Mouse (Mus musculus) granulocyte monocyte progenitor cell, adult 5-6 weeks (primary cell): ENCODE data around the gene Zfp366. TPM values are rescaled to one million over a fixed set of nuclear protein-coding genes. Genes with fewer than 3 reads are reported as not detected.

Source experiments
- ATAC-seq: replicated peaks from 2 replicates; pipeline ENCODE4 v1.8.0; 2016; ENCODE audit warnings: mild to moderate bottlenecking, moderate TSS enrichment, inconsistent platforms; ENCODE audit not compliant: poor library complexity, severe bottlenecking
- total RNA-seq, 2 experiments: library from RNA; stranded (forward) in 1 of 2; stranded (reverse) in 1 of 2; fragments of 200-712, 200-1000 nt in 1 of 2; fragments of >200 nt in 1 of 2; fragmentation: Nextera tagmentation in 1 of 2; gene quantifications; 2 replicates each; pipeline ENCODE4 v1.2.3; 2014 to 2017

The Zfp366 gene
- total RNA-seq, 2 experiments from 2014 or later: not detected

DNA sequence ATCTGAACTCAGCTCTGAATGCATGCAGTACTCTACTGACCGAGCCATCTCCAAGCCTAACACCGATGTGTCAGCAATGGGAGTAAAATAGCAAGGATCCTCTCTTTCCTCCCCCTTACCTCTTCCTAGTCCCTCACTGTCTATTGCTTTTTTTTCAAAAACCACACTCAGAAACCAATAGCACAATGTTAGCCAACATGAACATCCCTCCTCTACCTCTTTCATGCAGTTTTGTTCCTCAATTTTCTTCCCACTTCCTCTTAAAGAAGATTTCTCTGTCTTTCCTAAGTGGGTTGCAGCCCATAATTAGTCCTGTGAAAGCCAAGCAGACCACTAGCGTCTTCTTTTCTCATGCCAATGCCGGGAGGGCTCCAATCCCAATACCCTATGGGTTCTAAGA lies 102.6 kb downstream of the Zfp366 start:
- ATAC-seq: peak; percentile 81

DNA sequence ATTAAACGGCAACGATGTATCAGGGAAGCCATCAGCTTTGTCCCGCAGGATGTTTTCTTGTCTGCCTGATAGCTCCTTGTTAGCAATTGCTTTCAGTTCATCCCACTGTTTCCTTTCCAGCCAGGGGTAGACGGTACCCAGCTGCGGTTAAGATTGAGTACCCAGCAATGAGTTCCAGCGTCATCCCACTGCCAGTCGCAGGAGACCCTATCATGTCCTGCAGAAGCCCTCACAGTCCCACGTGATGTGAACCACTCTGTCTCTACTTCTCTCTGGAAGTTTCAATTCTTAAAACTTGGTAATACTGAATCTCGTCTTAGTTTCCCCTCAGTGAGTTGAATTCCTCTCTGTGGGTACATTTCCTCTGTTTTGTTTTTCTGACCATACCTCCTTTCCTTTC lies 103.2 kb downstream of the Zfp366 start:
- peak; percentile 93 for ATAC-seq

- ATAC-seq: no peak
These were observed 106.1 kb downstream of the Zfp366 start for GRCm38 (mm10) chr13:99290766-99291165.

GRCm38 (mm10) chr13:99294176-99294575 lies 109.6 kb downstream of the Zfp366 start:
- ATAC-seq: no peak

GRCm38 (mm10) chr13:99299921-99300320 lies 115.3 kb downstream of the Zfp366 start:
- ATAC-seq: no peak

Other genes with a start within 250 kb of the Zfp366 start
- gene 1700024P04Rik, start 200.3 kb upstream of the Zfp366 start, total RNA-seq (2014; fragmentation: Nextera tagmentation): not detected in 2 replicates
- gene 1700024P04Rik, start 200.3 kb upstream of the Zfp366 start, total RNA-seq (2017): not detected in 2 replicates
- 49.8 and 58.1 TPM in 2 replicates for gene Ptcd2, start 159.9 kb downstream of the Zfp366 start, total RNA-seq (2014; fragmentation: Nextera tagmentation)
- gene Ptcd2, start 159.9 kb downstream of the Zfp366 start, total RNA-seq (2017): 55.8 and 65.4 TPM in 2 replicates
- gene Mrps27, start 160.0 kb downstream of the Zfp366 start, total RNA-seq (2014; fragmentation: Nextera tagmentation): 25.2 and 33.8 TPM in 2 replicates
- gene Mrps27, start 160.0 kb downstream of the Zfp366 start, total RNA-seq (2017): 22.0 and 25.1 TPM in 2 replicates